Mouse (Mus musculus): ENCODE measurements around the gene 1110008P14Rik. TPM values are rescaled to one million over a fixed set of nuclear protein-coding genes. Genes with fewer than 3 reads are reported as not detected.

Gene 1110008P14Rik
- polyA plus RNA-seq, 1 experiment from 2014 or later = 41.3 TPM

DNA sequence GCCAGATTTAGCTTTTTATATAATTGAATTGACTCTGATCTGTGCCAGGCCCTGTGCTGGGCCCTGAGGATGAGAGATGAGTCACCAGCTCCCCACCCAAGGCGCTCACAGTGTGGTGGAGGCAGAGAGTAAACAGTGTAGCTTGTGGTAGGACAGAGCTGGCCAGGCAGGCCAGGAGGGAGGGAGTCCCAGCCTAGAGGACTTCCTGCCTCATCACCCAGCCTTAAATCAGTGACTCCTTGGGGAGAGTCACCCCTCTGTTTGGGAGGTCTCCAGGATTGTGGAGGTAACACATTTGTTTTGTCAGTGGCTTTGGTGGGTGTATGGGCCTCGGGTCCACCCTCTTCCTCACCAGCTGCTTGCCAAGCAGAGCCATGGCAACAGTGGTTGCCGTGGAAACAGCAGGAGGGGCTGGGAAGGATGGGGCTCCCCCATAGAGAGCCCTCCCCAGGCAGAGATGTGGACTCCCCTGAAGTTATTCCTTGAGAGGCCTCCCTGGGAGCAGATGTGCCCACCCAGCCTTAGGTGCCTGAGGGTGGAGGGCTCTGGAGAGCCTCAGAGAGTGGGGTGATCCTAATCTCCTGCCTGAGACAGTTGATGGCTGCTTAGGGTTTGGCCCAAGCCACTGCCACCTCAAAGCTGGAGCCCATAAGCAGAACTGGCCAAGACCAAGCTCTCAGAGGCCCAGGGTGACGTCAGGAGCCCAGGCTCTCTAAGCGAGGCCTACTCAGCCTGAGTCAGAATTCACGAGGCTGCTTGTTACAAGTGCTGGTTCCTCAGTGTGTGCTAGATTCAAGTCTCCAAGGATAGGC is 39.0 kb downstream of the 1110008P14Rik start:
- 77% methylated on average over 6 of the region's 6 CpGs for WGBS
- H3K27me3 ChIP-seq (ENCODE audit: control insufficient read depth, insufficient read depth, low read length) = no peaks in the 10 kb centered on the region
- 0 out of 2 replicates have a peak, but pooled peaks have one; percentile 16 for ATAC-seq (replicated peaks; ENCODE audit: insufficient number of reproducible peaks, low FRiP score, low TSS enrichment, low read depth)
- H3K9ac ChIP-seq (replicated peaks; ENCODE audit: low read length) = no peak overlapping the region
- no peak overlapping the region for H3K4me3 ChIP-seq (ENCODE audit: low read depth, low read length)
- peaks cover 5% of the 10 kb centered on the region for H3K36me3 ChIP-seq (replicated peaks; ENCODE audit: control insufficient read depth, insufficient read depth, low read depth, low read length)
- H3K4me2 ChIP-seq (ENCODE audit: low read depth, low read length) = no peak overlapping the region
- no peak for DNase-seq (ENCODE audit: low spot score)
- H3K4me1 ChIP-seq (ENCODE audit: control insufficient read depth, insufficient read depth, low read length) = no peaks in the 10 kb centered on the region
- H3K9me3 ChIP-seq (replicated peaks; ENCODE audit: control insufficient read depth, low read length) = no peaks in the 10 kb centered on the region
- H3K27ac ChIP-seq (replicated peaks; ENCODE audit: low read depth, low read length) = no peak overlapping the region

DNA sequence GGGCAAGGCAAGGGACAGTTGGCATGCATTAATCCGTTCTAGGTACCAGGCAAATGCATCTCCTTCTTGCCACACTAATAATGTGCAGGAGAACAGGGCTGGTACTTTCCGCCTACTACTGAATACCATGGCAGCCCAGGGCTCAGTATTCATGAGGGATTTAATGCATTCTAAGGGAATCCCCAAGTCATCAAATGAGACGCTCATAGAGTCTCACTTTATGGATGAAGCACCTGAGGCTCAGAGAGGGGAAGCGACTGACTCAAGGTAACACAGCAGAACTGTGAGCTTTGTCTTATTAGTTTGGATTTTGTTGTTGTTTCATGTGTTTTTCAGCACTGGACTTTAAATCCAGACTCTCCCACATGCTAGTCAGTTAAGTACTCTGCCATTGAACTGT is 39.7 kb downstream of the 1110008P14Rik start:
- Histone ChIP-seq H3K27me3 (ENCODE audit: control insufficient read depth, insufficient read depth, low read length) (no peaks in the 10 kb centered on the region), H3K4me1 (ENCODE audit: control insufficient read depth, insufficient read depth, low read length) (no peaks in the 10 kb centered on the region), H3K9ac (replicated peaks; ENCODE audit: low read length) (no peak overlapping the region), H3K36me3 (replicated peaks; ENCODE audit: control insufficient read depth, insufficient read depth, low read depth, low read length) (peaks cover 5% of the 10 kb centered on the region), H3K9me3 (replicated peaks; ENCODE audit: control insufficient read depth, low read length) (no peaks in the 10 kb centered on the region), H3K27ac (replicated peaks; ENCODE audit: low read depth, low read length) (no peak overlapping the region), H3K4me3 (ENCODE audit: low read depth, low read length) (no peak overlapping the region), H3K4me2 (ENCODE audit: low read depth, low read length) (no peak overlapping the region)
- DNase-seq (ENCODE audit: low spot score) = no peak
- no peak for ATAC-seq (replicated peaks; ENCODE audit: insufficient number of reproducible peaks, low FRiP score, low TSS enrichment, low read depth)
- WGBS = 85% methylated on average over 4 of the region's 4 CpGs

DNA sequence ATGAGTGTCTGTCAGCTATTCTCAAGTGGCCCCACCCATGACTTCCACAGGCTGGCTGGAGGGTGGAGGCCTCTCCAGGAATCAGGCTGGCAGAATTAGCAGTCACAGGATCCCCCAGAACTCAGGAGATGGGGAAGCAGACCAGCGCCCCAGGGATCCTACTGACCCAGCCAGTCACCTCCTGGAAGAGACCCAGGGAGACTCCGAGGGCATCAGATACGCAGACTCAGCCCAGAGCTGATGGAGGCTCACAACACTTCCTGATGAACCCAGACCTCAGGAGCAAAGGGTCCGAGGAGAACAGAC is 40.2 kb downstream of the 1110008P14Rik start:
- Histone ChIP-seq H3K4me2 (ENCODE audit: low read depth, low read length) (no peak overlapping the region), H3K27me3 (ENCODE audit: control insufficient read depth, insufficient read depth, low read length) (no peaks in the 10 kb centered on the region), H3K4me1 (ENCODE audit: control insufficient read depth, insufficient read depth, low read length) (no peaks in the 10 kb centered on the region), H3K27ac (replicated peaks; ENCODE audit: low read depth, low read length) (no peak overlapping the region), H3K4me3 (ENCODE audit: low read depth, low read length) (no peak overlapping the region), H3K9ac (replicated peaks; ENCODE audit: low read length) (no peak overlapping the region), H3K36me3 (replicated peaks; ENCODE audit: control insufficient read depth, insufficient read depth, low read depth, low read length) (peaks cover 5% of the 10 kb centered on the region), H3K9me3 (replicated peaks; ENCODE audit: control insufficient read depth, low read length) (no peaks in the 10 kb centered on the region)
- ATAC-seq (replicated peaks; ENCODE audit: insufficient number of reproducible peaks, low FRiP score, low TSS enrichment, low read depth) (no peak), DNase-seq (ENCODE audit: low spot score) (no peak)
- 90% methylated on average over 4 of the region's 4 CpGs for WGBS

DNA sequence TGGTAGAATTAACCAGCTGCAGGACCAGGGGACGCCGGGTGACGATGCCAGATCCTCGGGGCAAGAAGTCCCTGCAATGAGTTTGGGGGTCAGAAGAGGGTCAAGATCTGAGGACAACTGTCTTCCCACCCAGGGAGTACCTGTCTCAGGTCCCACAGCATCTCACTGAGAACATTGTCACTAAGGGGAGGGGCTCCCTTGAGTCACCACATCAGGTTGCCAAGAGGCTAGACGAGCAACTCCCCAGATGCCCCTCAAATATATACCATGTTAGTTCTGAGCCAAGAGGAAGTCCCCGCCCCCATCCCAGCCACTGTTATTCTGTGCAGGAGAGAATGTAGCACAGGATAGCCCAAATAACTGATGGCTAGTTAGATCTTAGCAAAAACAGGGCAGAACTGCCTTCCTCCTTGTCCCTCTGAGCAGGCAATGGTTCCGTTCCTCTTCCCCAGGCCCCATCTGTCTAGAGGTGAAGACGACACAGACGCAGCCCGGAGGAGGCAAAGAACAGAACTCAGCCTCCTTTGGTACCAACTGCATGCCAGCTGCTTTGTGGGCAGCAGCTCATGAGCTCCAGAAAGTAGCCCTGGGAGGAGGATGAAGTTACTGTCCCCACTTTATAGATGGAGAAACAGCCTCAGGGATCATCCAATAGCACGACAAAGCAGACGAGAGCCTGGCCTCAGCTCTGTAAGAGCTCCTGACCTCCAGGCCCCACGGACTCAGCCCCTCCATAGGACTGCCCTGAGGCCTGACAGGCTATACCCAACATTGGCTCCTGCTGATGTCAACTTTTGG is 40.7 kb downstream of the 1110008P14Rik start:
- Histone ChIP-seq H3K9me3 (replicated peaks; ENCODE audit: control insufficient read depth, low read length) (no peaks in the 10 kb centered on the region), H3K9ac (replicated peaks; ENCODE audit: low read length) (no peak overlapping the region), H3K36me3 (replicated peaks; ENCODE audit: control insufficient read depth, insufficient read depth, low read depth, low read length) (peaks cover 5% of the 10 kb centered on the region), H3K4me3 (ENCODE audit: low read depth, low read length) (no peak overlapping the region), H3K4me2 (ENCODE audit: low read depth, low read length) (no peak overlapping the region), H3K27ac (replicated peaks; ENCODE audit: low read depth, low read length) (no peak overlapping the region), H3K27me3 (ENCODE audit: control insufficient read depth, insufficient read depth, low read length) (no peaks in the 10 kb centered on the region), H3K4me1 (ENCODE audit: control insufficient read depth, insufficient read depth, low read length) (no peaks in the 10 kb centered on the region)
- DNase-seq (ENCODE audit: low spot score) (no peak), ATAC-seq (replicated peaks; ENCODE audit: insufficient number of reproducible peaks, low FRiP score, low TSS enrichment, low read depth) (no peak)
- 77% methylated on average over 13 of the region's 13 CpGs for WGBS

DNA sequence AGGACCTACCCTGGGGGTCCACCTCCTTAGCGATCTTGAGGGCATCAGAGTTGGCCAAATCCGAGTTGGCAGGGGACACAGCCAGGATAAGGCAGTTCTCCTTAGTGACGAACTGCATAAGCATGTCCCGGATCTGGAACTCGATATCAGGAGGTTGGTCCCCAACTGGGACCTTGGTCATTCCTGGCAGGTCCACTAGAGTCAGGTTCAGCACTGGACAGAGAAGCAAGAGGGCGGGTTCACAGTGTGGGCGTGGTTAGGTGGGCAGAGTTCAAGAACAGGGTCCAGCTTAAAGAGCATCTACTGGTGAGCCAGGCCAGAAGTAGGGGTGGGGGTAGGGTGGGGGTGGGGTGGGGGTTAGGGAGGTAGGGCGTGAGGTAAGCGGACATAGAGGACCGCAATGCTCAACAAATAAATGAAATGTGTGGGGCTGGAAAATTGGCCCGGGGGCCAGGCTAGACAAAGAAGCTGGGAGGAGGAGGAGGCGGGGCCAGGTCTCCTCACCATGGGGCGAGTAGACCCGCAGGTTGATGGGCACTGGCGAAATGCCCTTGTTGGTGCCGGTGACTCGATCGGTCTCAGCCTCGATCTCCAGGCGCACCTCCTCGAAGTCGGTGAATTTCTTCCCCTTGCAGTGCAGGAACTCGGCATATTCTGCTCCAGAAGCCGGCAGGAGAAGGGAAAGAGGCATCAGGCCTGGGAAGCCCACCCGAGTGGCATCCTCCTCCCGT is 41.7 kb downstream of the 1110008P14Rik start:
- 38% methylated on average over 26 of the region's 26 CpGs for WGBS
- ATAC-seq (replicated peaks; ENCODE audit: insufficient number of reproducible peaks, low FRiP score, low TSS enrichment, low read depth) = no peak

DNA sequence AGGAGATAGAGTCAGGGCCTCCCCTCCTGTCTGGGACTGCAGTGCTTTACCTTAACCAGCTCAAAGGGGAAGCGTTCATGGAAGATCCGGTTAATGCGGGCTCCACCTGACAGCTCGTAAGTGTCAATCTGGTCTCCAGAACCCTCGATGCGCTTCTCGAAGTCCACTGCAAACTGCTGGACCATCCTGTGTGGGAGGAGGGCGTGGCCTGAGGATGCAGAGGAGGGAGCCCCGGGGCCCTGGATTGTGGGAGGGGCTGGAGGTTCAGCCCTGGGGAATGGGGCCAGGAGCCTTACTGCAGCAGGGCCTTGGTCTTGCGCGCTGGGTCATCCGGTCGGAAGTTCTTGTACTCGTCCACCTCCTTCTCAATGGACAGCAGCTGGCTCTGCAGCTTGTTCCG is 45.9 kb downstream of the 1110008P14Rik start:
- WGBS = 59% methylated on average over 15 of the region's 15 CpGs
- ATAC-seq (replicated peaks; ENCODE audit: insufficient number of reproducible peaks, low FRiP score, low TSS enrichment, low read depth) = no peak
- no peak for DNase-seq (ENCODE audit: low spot score)

More for the DNA sequence above, 41.7 kb downstream of the 1110008P14Rik start:
- no peaks in the 10 kb centered on the region for H3K27me3 ChIP-seq (ENCODE audit: control insufficient read depth, insufficient read depth, low read length)
- no peak overlapping the region for H3K4me2 ChIP-seq (ENCODE audit: low read depth, low read length)
- DNase-seq (ENCODE audit: low spot score) = no peak
- H3K9me3 ChIP-seq (replicated peaks; ENCODE audit: control insufficient read depth, low read length) = no peaks in the 10 kb centered on the region
- H3K9ac ChIP-seq (replicated peaks; ENCODE audit: low read length) = no peak overlapping the region
- no peak overlapping the region for H3K4me3 ChIP-seq (ENCODE audit: low read depth, low read length)
- H3K27ac ChIP-seq (replicated peaks; ENCODE audit: low read depth, low read length) = no peak overlapping the region
- H3K36me3 ChIP-seq (replicated peaks; ENCODE audit: control insufficient read depth, insufficient read depth, low read depth, low read length) = peaks cover 5% of the 10 kb centered on the region
- no peaks in the 10 kb centered on the region for H3K4me1 ChIP-seq (ENCODE audit: control insufficient read depth, insufficient read depth, low read length)

DNA sequence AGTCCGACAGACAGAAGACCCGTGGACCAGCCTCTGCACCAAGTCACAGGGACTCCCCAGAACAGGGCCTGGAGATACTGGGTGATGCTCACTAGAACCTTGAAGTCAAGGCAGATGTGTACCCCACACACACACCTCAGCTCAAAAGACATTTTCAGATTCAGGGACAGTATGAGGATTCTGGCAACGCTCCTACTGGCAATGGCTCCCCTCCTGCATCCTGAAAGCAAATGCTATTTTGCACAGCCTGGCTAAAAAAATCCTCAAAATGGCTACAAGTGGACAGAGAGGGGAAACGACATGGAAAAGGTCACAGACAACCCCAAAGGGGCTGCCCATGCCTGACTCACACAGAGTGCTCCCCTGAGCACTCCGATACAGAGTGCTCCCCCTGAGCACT is 49.6 kb downstream of the 1110008P14Rik start:
- H3K4me1 ChIP-seq (ENCODE audit: control insufficient read depth, insufficient read depth, low read length) = peaks cover 8% of the 10 kb centered on the region
- WGBS = 85% methylated on average over 5 of the region's 5 CpGs
- no peaks in the 10 kb centered on the region; the same call in 1 of the 2 replicates for H3K36me3 ChIP-seq (replicated peaks; ENCODE audit: control insufficient read depth, insufficient read depth, low read depth, low read length)
- DNase-seq (ENCODE audit: low spot score) = no peak
- no peaks in the 10 kb centered on the region for H3K27me3 ChIP-seq (ENCODE audit: control insufficient read depth, insufficient read depth, low read length)
- no peak for ATAC-seq (replicated peaks; ENCODE audit: insufficient number of reproducible peaks, low FRiP score, low TSS enrichment, low read depth)
- H3K27ac ChIP-seq (replicated peaks; ENCODE audit: low read depth, low read length) = no peak overlapping the region
- no peaks in the 10 kb centered on the region for H3K9me3 ChIP-seq (replicated peaks; ENCODE audit: control insufficient read depth, low read length)
- H3K4me3 ChIP-seq (ENCODE audit: low read depth, low read length) = no peak overlapping the region
- no peak overlapping the region for H3K9ac ChIP-seq (replicated peaks; ENCODE audit: low read length)
- H3K4me2 ChIP-seq (ENCODE audit: low read depth, low read length) = no peak overlapping the region

More for the DNA sequence above, 45.9 kb downstream of the 1110008P14Rik start:
- Histone ChIP-seq H3K9ac (replicated peaks; ENCODE audit: low read length) (no peak overlapping the region), H3K9me3 (replicated peaks; ENCODE audit: control insufficient read depth, low read length) (no peaks in the 10 kb centered on the region), H3K27me3 (ENCODE audit: control insufficient read depth, insufficient read depth, low read length) (no peaks in the 10 kb centered on the region), H3K4me3 (ENCODE audit: low read depth, low read length) (no peak overlapping the region), H3K4me2 (ENCODE audit: low read depth, low read length) (no peak overlapping the region), H3K27ac (replicated peaks; ENCODE audit: low read depth, low read length) (no peak overlapping the region), H3K36me3 (replicated peaks; ENCODE audit: control insufficient read depth, insufficient read depth, low read depth, low read length) (peaks cover 5% of the 10 kb centered on the region), H3K4me1 (ENCODE audit: control insufficient read depth, insufficient read depth, low read length) (no peaks in the 10 kb centered on the region)
